Mouse (Mus musculus) lung, postnatal 36 days (tissue): Measurements from ENCODE around the gene Top2b.

Experiments used
- DNase-seq: peaks from one replicate; pipeline ENCODE4 v3.0.0; 2022; ENCODE audit warnings: mixed read lengths

Gene Top2b

DNA sequence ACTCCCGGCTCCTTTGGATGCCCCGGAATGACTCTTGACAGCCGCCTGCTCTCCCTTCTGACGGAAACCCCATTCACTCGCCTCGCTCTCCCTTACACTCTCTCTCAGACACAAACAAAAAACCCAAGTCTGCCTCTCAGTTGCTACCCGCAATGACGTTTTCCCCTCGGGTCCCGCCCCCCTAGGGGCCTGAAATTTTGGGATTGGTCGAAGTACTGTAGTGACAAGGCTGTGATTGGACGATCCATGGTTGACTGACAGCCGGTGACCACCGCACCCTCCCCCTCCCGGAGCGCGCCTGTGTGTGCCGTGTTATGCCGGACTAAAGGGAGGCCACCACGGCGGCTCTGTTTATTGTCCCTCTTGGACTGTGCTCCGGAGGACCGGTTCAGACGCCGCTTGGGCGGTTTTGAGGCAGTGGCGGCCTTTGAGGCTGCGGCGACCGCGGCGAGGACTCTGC, at the start of gene Top2b:
Gene Top2b (plus strand): TSS at position 302 of the 460 bp plus-strand sequence.
- DNase-seq: peak; percentile 99

DNA sequence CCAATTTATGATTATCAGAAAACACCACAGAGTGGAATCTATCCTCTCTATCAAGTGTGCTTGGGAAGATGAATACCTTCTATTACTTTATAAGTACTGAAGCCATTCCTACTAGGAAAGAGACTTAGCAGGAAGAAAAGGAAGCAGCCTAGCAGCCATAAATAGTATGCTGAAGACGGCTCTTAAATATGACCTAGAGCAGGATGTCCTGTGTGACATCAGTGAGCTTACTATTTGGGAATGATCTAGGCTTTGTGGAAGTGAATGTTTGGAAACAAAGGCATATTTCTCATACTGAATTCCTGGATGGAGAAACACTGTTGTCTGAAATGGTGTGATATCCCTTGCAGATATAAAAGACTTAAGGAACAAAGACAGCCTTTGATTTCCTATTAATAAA, 48.3 kb upstream of the Top2b start:
- peak; percentile 13 for DNase-seq

DNA sequence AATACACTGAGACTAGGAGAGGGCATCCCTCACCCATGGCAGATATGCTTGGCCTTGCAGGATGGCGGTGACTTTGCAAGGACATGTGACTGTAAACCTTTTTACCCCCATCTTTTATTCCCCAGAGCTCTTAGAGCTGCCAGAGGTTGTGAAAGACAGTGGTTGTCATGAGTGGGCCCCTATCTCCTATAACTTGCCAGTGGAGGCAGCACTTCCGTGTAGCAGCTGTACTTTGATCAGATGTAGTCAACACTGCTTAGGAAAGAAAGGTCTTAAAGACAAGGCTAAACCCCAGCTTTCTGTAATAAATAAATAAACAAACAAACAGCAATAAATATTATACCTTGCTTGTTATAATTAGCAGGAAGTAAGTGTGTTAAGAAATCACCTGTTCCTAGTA, 45.2 kb upstream of the Top2b start:
- no peak for DNase-seq

DNA sequence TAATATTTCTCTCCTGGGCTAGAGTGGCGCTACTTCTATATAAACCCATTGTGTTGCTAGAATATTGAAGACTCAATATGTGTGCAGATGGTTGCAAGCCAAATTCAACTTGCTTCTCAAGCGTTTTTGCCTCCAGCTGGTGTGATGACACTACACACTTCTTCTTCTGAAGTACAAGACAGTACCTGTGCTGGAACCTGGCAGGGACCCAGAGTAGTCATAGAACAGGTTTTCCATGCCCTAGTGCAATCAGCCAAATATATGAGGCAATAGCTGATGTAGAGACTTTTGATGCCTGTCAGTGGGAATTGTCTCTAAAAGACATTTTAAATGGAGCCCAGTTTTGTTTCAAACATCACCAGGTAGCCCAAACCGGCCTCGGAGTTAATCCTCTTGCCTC, 40.6 kb upstream of the Top2b start:
- no peak for DNase-seq

DNA sequence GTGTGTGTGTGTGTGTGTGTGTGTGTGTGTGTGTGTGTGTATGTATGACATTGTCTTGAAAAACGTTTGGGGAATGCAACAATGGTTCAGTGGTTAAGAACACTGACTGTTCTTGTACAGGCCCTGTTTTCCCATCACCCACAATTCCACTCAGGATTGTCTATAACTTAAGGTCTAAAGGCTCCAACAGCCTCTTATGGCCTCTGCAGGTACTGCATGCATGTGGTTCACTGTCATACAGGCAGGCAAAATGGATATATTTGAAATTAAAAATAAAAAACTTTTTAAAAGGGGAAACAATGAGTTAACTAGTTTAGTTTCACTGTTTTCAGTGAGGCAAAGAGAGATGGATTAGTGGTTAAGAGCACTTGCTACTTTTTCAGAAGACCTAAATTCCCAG, 39.8 kb upstream of the Top2b start:
- no peak for DNase-seq

DNA sequence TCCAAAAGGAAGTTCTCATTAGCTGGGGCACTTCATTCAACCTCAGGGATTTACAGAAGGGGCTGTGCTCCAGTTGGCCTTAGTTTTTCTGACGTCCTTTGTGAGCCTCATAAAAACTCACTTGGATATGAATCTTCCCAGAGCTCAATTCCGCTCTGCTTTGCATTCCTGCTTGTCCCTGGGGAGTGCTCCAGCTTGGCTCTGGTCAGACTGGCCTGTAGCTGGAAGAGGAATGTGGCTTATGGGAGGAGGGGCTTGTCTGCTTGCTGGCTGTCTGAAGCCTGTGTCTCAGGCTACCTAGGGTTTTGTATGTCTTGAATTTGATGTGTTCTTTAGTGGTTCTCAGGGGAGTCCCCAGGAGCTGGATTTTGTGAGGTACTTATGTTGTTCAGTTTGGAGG, 36.4 kb upstream of the Top2b start:
- peak; percentile 22 for DNase-seq

DNA sequence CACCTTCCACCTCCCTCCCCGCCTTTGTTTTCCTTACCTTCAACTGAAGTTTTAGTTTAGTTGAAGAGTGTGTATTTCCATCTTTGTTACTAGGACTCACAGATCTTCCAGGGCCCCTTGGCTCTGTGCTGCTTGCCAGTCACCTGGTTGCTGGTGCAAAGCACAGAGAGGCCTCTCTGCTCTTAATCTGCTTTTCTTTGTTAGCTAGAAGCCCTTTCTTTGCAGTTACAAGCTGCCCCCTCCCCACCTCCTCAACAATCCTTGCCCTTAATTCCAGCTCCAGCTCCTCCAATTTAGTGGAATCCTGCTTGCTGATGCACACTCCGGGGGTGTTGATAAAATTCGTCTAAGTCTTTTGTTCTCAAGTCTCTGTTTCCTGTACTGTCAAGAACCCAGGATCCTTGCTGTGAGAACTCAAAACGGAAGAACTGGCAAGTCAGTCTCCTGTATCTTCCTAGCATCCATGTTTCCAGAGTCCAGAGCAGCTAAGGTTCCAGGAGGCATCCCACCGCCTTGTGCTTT, 36.0 kb upstream of the Top2b start:
- DNase-seq: no peak

DNA sequence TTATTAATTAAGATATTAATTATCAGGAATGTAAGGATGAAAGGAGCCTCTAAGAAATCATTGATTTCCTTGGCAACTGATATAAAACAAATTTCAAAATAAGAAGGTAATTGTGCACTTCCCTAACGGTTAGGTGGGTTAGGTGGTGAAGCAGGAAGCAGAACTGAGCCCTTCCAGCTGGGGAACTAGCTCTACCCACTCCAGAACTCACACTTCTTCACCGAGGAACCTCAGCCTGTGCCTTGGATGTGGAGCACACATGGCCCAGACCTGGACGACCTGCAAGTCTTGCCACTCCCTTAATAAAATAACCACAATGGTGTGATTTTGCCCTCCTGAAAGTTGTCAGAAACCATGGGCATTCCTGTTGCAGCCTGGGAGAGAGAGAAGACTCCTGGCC, 35.2 kb upstream of the Top2b start:
- no peak for DNase-seq

DNA sequence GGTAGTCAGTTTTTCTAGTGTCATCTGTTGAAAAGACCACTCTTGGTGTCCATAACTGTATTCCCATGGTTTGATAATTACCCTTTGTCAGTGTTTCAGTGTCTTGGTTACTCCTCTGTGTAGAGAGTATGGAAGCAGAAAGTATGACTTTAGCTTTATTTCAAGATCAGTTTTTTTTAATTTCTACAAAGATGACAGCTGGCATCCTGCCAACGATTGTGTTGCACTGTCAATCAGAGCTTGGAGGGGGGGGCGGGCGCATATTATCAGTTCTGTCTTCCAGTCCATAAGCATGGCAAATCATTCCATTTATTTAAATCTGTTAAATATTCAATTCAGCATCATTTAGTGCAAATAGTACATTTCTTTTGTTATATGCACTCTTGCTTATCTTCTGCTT, 30.7 kb upstream of the Top2b start:
- no peak for DNase-seq

DNA sequence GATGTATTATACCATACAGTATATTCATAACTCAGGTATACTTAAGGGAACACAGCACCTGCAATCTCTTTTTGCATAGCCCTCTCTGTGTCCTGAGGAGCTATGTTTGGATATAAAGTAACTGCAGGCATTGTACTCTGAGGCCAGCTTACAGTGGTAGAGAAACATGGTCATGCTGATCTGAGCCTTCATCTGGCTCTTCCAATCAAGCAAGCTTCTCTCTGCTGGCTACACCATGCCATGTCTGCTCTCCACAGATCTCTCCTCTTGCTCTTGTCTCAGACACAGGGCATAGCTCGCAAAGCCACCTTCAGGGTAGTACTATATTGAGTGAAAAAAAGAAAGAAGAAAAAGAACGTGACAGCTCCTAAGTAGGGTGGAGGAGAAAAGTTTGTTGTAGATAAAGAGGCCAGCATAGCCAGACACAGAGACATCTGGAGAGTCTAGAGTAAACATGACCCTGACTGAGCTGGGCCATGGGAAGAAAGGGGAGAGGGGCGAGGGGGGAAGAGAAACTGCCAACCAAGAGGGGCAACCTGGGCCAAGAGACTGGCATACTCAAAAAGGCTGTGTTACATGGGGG, 29.1 kb upstream of the Top2b start:
- DNase-seq: no peak

DNA sequence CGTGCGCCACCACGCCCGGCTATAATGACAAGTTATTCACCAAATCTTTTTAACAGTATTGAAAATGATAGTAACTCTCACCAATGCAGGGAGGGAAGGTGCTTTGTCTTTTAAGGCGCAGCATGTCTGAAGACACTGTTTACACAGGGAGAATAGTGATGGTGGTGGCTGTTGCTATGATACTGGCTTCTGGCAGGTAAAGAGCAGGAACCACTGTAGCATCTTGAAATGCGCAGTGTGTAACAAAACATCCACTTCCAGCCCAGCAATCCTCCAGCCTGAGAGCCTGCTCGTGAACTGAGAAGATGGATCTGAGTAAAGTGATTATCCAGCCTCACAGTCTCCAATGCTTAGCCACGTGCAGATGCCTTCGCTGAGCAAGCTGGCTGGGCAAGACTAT, 17.5 kb upstream of the Top2b start:
- DNase-seq: no peak

DNA sequence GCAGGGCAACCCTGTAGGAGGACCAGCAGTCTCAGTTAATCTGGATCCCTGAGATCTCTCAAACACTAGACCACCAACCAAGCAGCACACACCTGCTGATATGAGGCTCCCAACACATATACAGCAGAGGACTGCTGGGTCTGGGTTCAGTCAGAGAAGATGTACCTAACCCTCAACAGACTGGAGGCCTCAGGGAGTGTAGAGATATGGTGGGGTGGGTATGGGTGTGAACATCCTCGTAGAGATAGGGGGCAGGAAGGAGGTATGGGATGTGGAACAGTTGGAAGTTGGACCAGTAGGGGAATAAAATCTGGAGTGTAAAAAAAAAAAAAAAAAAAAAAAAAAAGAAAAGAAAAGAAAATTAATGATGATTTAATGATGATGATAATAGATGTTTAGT, 5.3 kb upstream of the Top2b start:
- no peak for DNase-seq

DNA sequence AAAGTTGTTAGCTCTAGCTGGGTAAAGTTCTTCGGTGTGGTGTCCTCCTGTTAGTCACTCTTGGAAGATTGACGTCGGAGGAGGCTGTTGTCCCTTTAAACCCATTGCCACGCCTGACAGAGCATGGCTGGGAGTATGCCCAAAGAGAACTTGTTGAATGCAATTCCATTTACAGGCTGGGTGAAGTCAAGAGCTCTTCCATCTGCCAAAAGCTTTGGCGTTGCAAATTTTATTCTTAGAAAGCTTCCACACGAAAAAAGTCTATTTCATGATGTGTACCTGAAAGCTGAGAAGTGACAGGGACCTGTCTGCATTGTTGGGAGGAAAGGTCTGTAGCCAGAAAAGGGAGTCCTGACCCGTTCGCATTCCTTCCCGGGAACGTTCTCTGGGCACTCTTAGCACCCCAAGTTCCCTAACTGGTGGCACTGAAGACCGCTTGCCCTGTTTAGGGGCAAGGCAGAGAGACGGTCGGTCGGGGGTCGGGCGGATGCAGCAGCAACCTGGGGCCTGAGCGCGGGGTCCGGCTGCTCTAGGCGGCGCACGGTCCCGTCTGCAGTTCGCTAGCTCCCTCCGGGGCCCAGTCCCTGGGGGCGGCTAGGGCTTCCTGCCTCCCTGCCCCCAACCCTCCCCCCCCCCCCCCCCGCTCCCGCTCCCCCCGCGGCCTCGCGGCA, 683 bp upstream of the Top2b start:
- peak; percentile 71 for DNase-seq

DNA sequence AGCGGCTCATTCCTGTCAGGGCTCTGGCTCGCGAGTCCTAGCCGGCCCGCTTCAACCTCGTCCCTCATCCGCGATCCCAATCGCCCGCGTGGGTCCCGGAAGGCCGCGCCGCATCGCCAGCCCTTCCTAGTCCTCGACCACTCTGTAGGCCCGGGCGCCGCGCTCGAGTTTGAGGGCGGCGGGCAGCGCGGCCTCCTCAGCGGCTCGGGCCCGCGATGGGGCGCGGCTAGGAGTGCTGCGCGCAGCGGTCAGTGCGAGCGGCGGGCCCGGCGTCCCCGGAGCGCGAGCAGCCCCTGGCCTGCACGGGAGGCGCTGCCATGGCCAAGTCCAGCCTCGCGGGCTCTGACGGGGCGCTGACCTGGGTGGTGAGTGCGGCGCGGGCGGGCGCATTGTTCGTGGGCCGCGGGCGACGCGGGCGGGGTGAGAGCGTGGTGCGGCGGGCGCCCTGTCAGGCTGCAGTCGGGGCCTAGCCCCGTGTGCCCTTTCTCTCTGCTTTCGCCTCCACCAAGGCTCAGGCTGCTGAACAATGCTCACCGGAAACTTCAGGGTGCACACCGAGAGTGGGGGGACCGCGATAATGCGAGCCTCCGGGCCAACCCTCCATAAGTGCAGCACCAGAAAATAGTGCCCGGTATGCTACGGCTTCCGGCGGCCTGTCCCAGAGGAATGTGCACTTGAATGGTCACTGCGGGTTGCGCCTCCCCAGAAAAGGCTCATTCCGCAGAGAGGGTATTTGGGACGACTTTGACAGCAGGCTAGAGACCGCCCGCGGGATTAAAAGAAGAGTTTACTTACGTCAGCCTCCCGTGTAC, 589 bp downstream of the Top2b start:
- peak; percentile 65 for DNase-seq

DNA sequence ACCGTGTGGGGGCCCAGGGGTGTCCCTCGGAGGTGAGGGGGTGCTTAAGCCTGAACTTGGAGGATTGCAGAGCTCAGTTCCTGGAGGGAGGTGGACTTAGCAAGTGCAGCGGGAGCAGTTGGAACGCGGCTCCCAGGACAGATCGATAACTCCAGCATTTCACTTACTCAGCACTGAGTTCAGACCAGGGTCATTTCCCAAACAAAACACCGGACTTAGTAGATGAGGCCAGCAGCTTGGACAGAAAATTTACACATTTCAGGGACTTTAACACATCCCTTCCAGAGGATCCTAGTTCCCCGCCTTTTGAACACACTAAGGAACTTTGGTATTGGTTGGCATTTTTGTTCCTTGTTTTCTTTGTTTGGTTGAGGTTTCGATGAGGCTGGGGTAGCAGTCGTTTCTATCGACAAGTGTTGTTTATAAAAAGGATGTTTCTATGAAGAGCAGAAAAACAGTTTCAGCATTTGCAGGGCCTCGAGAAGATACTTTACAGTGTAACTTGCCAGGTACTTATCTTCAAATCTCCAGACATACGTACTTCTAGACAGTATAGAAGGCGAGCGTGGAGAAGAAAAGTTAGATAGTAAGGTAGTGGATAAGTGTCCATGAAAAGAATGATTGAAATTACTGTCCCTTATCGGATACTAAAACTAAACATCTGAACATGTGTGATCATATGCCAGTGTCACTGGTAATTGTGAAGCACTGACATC, 1.4 kb downstream of the Top2b start:
- no peak for DNase-seq

DNA sequence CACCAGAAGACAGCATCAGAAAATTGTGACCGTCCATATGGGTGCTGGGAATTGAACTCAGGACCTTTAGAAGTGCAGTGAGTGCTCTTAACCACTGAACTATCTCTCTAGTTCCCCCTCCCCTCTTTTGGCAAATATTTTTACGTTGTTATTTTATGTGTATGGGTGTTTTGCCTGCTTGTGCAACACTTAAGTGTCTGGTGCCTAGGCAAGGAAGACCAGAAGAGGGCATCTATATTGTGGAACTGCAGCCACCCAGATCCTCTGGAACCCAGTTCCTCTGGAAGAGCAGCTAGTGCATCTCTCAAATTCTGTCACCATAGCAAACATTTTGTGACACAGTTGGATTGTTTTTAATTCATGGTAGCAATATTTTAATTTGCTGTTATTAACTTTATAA, 2.0 kb downstream of the Top2b start:
- DNase-seq: no peak

DNA sequence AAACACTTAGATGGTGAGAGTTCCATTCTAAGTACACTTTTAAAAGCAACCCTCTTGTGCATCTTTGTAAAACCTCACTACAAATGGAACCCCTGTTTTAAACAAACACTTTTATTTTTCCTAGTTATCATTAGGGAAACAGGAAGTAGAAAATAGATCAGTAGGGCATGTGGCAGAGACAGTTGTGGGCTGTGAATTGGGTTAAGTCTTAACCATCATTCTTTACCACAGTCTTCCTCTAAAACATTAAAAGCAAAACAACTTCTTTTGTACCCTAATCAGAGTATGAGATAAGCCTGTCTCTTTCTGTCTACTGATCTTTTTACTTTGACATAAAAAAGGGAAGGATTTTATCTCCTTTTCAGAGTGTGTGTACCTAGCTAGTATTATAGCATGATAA, 7.8 kb downstream of the Top2b start:
- no peak for DNase-seq

DNA sequence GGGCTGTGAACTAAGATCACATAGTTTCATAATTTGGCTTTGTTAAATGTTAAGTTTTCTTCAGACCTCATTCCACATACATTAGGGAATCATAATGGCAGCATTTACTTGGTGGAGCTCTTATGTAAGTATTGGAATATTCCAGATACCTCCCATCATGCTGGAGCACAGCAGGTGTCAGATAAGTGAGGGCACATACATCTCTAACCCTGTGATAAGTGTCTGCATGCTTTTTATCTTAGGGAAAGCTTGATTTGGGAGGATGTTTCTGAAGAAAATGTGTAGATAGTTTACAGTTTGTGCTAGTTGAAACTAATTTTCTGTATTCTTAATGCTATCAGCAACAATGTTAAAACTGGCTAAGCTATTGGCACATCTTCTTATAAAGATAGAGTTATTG, 8.2 kb downstream of the Top2b start:
- no peak for DNase-seq

DNA sequence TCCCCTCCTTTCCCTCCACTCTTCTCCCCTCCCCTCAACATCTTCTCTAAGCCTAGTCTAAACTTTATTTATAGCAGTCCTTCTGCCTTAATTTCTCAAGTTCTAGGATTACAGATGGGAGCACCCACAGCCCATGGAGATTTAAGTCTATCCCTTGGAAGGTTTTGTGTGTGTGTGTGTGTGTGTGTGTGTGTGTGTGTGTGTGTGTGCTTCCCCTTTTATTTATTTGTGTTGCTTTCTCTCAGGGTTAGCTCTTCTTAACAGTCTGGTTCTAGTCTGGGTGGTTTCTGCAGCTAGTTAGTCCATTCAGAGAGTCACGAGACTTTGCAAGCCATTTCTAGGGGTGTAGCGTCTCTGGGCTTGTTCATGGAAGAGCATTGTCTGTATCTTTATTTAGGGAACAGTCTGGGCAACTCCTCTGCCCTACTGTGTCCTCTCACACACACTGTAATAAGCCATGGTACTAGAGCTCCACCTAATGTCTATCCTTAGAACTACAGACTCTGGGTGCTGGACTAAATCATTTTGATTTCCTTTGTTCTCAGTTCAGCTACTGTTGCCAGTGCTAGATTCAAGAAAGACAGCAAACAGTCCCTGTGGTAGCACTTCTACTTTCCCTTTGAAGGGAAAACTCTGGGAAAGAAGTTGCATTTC, 15.1 kb downstream of the Top2b start:
- peak; percentile 89 for DNase-seq

DNA sequence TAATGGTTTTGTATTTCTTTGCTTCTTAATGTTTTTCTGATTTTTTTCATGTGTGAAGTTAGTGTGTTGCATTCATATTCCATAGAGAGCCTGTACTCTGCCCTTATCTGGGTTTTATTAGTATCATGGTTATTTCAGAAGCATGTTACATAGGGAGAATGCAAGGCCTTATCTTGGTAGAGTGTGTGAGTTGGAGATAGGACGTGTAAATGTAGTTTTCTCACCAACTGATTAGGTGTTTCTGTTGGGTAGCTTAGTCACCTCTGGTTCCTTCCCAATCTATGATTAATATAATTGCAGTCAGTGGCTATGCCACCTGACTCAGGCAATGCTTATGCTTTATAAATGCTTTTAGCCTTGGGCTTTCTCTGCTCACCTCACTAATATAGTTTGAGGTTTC, 19.8 kb downstream of the Top2b start:
- DNase-seq: no peak

DNA sequence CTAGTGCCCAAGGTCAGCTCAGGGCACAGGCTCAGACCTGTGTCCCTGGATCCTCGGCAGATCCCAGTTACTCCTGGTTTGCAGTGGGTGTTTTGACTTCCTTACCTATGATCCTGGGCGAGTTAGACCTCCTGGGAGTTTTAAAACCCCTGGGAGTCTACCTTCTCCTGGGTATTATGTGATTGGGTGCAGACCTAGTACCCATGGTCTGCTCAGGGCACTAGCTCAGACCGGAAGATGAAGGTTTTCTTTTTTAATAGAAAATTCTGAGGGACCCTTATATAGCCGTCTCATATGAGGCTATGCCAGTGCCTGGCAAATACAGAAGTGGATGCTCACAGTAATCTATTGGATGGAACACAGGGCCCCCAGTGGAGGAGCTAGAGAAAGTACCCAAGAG, 40.2 kb downstream of the Top2b start:
- no peak for DNase-seq

DNA sequence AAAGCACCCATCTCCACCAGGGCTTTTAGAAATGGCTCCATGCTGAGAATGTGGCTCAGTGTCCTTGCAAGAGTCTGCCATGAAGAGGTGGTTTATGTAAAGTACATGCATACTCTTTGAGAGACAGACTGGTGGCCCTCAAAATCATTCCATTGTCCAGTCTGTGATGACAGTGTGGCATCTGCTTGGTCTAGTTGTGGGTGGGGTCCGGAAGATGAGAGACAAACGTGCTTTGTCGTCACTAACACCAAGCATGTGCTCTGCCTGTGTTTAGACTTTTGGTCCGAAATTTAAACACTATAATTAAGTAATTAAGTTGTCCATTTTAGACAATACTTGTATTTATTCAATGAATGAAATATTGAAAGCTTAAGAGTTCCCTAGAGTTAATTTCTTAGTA, 49.2 kb downstream of the Top2b start:
- DNase-seq: no peak

DNA sequence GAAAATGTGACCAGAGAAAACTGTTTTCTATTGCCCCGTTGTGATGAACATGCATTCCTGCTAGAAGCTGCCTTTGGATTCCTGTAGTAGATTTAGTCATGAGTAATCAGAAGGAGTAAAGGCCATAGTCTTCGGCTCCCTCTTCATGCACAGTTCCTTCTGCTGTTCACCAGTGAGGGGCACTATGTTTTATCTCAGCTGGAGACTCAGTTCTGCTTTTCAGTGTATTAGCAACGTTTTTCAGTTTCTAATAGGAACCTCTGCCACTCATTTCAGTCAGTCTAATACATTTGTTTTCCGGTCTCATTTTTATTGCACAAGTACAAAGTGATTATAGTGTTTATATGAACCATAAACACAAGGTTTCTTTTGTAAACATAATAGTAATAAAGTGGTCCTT, 62.6 kb downstream of the Top2b start:
- DNase-seq: no peak
